Mouse (Mus musculus): Measurements from ENCODE around the gene Fbp2. TPM values are rescaled to one million over a fixed set of nuclear protein-coding genes. Genes with fewer than 3 reads are reported as not detected.
"Not testable (repeated sequence)": the region's sequence is repeated elsewhere in the genome, so short reads cannot be mapped to it uniquely, and the experiment has no call there.

Fbp2 gene
- polyA plus RNA-seq, 1 experiment from 2014 or later: not detected

DNA sequence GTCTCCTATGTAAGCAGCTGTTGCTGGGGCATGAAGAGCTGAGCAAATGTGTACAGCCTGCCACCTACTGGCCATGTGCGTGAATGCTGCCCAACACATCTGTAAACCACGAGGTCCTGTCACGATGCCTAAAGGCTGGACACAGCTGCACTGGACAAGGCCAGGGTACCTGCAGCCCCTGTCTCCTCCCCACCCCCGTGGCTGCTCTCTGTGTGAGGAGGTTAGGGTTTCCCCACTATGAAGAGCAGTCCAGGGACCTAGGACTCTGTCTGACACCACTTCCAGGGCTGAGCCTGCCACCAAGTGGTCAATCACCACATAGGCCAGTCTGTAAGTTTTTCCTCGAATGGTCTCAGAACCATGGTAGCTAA, 1.9 kb downstream of the Fbp2 start:
- ATAC-seq (ENCODE audit: insufficient read depth, low FRiP score, low TSS enrichment): peak; percentile 90
- H3K9ac ChIP-seq (ENCODE audit: low read length): peak overlapping the region; percentile 36; the same call in 1 of the 2 replicates

DNA sequence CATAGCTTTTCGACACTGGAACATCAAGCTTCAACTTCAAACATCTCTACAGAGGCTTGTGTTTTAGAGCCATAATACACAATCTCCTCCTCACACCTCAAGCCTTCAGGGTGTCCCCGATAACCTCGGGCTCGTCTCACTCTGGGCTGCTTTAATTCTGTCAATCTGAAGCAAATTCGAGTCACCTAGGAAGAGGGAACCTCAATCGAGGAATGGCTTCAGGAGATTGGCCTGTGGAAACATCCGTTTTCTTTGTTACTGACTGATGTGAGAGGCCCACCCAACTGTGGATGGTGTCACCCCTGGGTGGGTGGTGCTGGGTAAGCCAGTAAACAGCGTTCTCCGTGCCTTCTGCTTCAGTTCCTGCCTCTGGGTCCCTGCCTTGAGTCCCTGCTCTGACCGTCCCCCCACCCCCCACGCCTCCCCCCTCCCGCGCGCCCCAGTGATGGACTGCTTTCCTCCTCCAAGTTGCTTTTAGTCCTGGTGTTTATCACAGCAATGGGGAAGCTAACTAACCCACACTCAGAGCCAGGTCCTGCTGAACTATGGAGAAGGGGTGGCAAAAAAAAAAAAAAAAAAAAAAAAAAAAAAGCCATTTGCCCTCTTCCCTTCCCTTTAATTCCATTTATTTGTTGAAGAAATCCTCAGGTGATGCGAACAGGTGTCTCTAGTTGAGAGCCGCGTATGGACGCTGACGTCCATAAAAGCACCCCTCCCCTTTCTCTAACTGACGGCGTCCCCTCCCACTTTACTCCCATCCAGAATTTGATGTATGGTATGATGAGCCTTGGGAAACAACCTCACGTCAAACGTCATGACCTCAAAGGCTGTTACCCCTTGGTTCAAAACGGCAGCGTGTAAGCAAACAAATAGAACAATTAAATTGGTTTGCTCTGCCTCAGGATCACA, 2.6 kb downstream of the Fbp2 start:
- H3K4me2 ChIP-seq (ENCODE audit: low read depth): peak overlapping the region; percentile 45
- H3K36me3 ChIP-seq (ENCODE audit: control insufficient read depth, insufficient read depth, low read length): no peaks in the 10 kb centered on the region
- H3K4me1 ChIP-seq (ENCODE audit: control insufficient read depth, insufficient read depth, low read length): no peaks in the 10 kb centered on the region
- peak overlapping the region; percentile 22; the same call in 1 of the 2 replicates for H3K4me3 ChIP-seq (ENCODE audit: low read depth, low read length)
- no peak overlapping the region for H3K27ac ChIP-seq (ENCODE audit: low read depth, low read length)
- no peak for DNase-seq (ENCODE audit: low spot score)
- 0 out of 2 replicates have a peak, but pooled peaks have one; percentile 20 for ATAC-seq (ENCODE audit: insufficient read depth, low FRiP score, low TSS enrichment)
- WGBS: 31% methylated on average over 25 of the region's 25 CpGs
- 0 out of 2 replicates have a peak overlapping the region, but pooled peaks have one; percentile 36 for H3K9ac ChIP-seq (ENCODE audit: low read length)
- H3K9me3 ChIP-seq (ENCODE audit: control insufficient read depth, low read length): no peaks in the 10 kb centered on the region
- H3K27me3 ChIP-seq (ENCODE audit: control insufficient read depth, insufficient read depth, low read length): no peaks in the 10 kb centered on the region

More for the DNA sequence above, 1.9 kb downstream of the Fbp2 start:
- no peaks in the 10 kb centered on the region for H3K4me1 ChIP-seq (ENCODE audit: control insufficient read depth, insufficient read depth, low read length)
- 4% methylated on average over 5 of the region's 5 CpGs for WGBS
- peak overlapping the region; percentile 22; the same call in 1 of the 2 replicates for H3K4me3 ChIP-seq (ENCODE audit: low read depth, low read length)
- H3K4me2 ChIP-seq (ENCODE audit: low read depth): peak overlapping the region; percentile 45
- no peak overlapping the region for H3K27ac ChIP-seq (ENCODE audit: low read depth, low read length)
- H3K27me3 ChIP-seq (ENCODE audit: control insufficient read depth, insufficient read depth, low read length): no peaks in the 10 kb centered on the region
- H3K9me3 ChIP-seq (ENCODE audit: control insufficient read depth, low read length): no peaks in the 10 kb centered on the region
- peak; percentile 89 for DNase-seq (ENCODE audit: low spot score)
- H3K36me3 ChIP-seq (ENCODE audit: control insufficient read depth, insufficient read depth, low read length): no peaks in the 10 kb centered on the region

DNA sequence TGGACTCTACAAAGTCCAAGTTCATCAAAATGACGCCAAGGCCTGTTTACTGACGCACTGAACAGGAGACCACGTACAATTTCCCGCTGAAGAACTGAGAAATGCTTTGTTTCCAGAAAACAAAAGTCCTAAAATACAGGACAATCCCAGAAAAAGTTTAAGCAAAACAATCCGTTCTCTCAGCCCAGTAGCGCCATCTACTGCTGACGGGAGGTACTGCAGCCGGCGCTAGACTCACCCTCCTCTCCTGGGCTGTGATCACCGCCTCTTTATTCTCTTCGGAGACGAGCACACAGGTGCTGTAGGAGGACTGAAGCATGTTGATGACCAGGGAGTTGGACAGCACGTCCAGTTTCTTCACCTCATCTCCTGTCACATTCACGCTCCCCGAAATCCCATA, 3.6 kb downstream of the Fbp2 start:
- DNase-seq (ENCODE audit: low spot score) (peak; percentile 72), ATAC-seq (ENCODE audit: insufficient read depth, low FRiP score, low TSS enrichment) (no peak)
- WGBS: 5% methylated on average over 15 of the region's 15 CpGs
- H3K4me2 ChIP-seq (ENCODE audit: low read depth): no peak overlapping the region
- H3K9ac ChIP-seq (ENCODE audit: low read length): no peak overlapping the region
- no peaks in the 10 kb centered on the region for H3K27me3 ChIP-seq (ENCODE audit: control insufficient read depth, insufficient read depth, low read length)
- H3K27ac ChIP-seq (ENCODE audit: low read depth, low read length): no peak overlapping the region
- H3K36me3 ChIP-seq (ENCODE audit: control insufficient read depth, insufficient read depth, low read length): no peaks in the 10 kb centered on the region
- H3K9me3 ChIP-seq (ENCODE audit: control insufficient read depth, low read length): no peaks in the 10 kb centered on the region
- no peaks in the 10 kb centered on the region for H3K4me1 ChIP-seq (ENCODE audit: control insufficient read depth, insufficient read depth, low read length)
- no peak overlapping the region for H3K4me3 ChIP-seq (ENCODE audit: low read depth, low read length)

- Histone ChIP-seq H3K27me3 (ENCODE audit: control insufficient read depth, insufficient read depth, low read length) (no peaks in the 10 kb centered on the region), H3K27ac (ENCODE audit: low read depth, low read length) (no peak overlapping the region), H3K4me3 (ENCODE audit: low read depth, low read length) (no peak overlapping the region), H3K9ac (ENCODE audit: low read length) (no peak overlapping the region), H3K4me1 (ENCODE audit: control insufficient read depth, insufficient read depth, low read length) (no peaks in the 10 kb centered on the region), H3K9me3 (ENCODE audit: control insufficient read depth, low read length) (no peaks in the 10 kb centered on the region), H3K36me3 (ENCODE audit: control insufficient read depth, insufficient read depth, low read length) (no peaks in the 10 kb centered on the region), H3K4me2 (ENCODE audit: low read depth) (no peak overlapping the region)
- WGBS: 42% methylated on average over 4 of the region's 4 CpGs
- no peak for ATAC-seq (ENCODE audit: insufficient read depth, low FRiP score, low TSS enrichment)
- DNase-seq (ENCODE audit: low spot score): no peak
These were observed 24.9 kb downstream of the Fbp2 start for GRCm38 (mm10) chr13:62833341-62833740.

DNA sequence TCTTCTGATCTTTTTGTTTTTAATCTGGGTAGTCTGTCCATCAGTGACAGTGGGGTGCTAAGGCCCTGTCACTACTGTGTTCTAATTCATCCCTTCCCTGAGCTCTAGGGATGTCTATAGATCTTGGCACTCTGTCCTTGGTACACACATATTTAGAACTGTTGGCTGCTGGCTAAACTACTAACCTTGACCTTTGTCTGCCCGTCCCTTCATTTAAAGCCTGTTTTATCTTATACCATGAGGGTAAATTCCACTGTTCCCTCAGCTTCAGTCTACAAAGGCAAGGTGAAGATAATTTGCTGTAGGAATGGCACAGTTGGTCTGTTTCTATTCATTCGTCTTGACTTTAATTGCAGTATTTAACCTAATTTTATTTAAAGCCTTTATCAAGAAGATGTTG, 26.0 kb downstream of the Fbp2 start:
- Histone ChIP-seq H3K27me3 (ENCODE audit: control insufficient read depth, insufficient read depth, low read length) (no peaks in the 10 kb centered on the region), H3K36me3 (ENCODE audit: control insufficient read depth, insufficient read depth, low read length) (no peaks in the 10 kb centered on the region), H3K4me2 (ENCODE audit: low read depth) (no peak overlapping the region), H3K9me3 (ENCODE audit: control insufficient read depth, low read length) (no peaks in the 10 kb centered on the region), H3K4me3 (ENCODE audit: low read depth, low read length) (no peak overlapping the region), H3K27ac (ENCODE audit: low read depth, low read length) (no peak overlapping the region), H3K9ac (ENCODE audit: low read length) (no peak overlapping the region), H3K4me1 (ENCODE audit: control insufficient read depth, insufficient read depth, low read length) (no peaks in the 10 kb centered on the region)
- ATAC-seq (ENCODE audit: insufficient read depth, low FRiP score, low TSS enrichment) (no peak), DNase-seq (ENCODE audit: low spot score) (no peak)
- 87% methylated on average over 2 of the region's 2 CpGs for WGBS

DNA sequence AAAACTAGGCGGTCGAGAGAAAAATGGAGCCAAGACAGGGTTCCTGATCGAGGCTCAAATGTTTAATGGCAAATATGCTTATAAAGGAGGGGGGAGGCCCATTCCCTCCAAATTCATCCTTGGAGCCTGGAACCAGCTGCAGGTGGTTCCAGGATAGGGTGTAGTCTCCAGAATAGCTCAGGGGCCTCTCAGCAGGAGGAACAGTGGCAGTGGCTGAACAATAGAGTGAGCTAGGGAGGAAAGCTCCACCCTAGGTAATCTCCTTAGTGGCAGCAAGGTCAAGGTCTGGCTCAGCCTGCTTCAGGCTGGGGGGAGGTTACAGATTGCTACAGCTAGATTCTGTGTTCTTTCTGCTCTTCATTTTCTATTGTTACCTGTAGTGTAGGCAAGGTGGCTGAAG, 42.5 kb downstream of the Fbp2 start:
- not testable (repeated sequence) for H3K9ac ChIP-seq (ENCODE audit: low read length); H3K4me2 ChIP-seq (ENCODE audit: low read depth); H3K27me3 ChIP-seq (ENCODE audit: control insufficient read depth, insufficient read depth, low read length); ATAC-seq (ENCODE audit: insufficient read depth, low FRiP score, low TSS enrichment); H3K9me3 ChIP-seq (ENCODE audit: control insufficient read depth, low read length); H3K4me1 ChIP-seq (ENCODE audit: control insufficient read depth, insufficient read depth, low read length); H3K36me3 ChIP-seq (ENCODE audit: control insufficient read depth, insufficient read depth, low read length); DNase-seq (ENCODE audit: low spot score); H3K27ac ChIP-seq (ENCODE audit: low read depth, low read length); H3K4me3 ChIP-seq (ENCODE audit: low read depth, low read length)
- WGBS: 85% methylated on average over 3 of the region's 3 CpGs

- ATAC-seq (ENCODE audit: insufficient read depth, low FRiP score, low TSS enrichment) (no peak), DNase-seq (ENCODE audit: low spot score) (peak; percentile 13)
- 11% methylated on average over 28 of the region's 32 CpGs for WGBS
- Histone ChIP-seq H3K36me3 (ENCODE audit: control insufficient read depth, insufficient read depth, low read length) (no peaks in the 10 kb centered on the region), H3K9me3 (ENCODE audit: control insufficient read depth, low read length) (no peaks in the 10 kb centered on the region), H3K4me2 (ENCODE audit: low read depth) (peak overlapping the region; percentile 51), H3K4me1 (ENCODE audit: control insufficient read depth, insufficient read depth, low read length) (no peaks in the 10 kb centered on the region), H3K4me3 (ENCODE audit: low read depth, low read length) (peak overlapping the region; percentile 31), H3K27me3 (ENCODE audit: control insufficient read depth, insufficient read depth, low read length) (no peaks in the 10 kb centered on the region), H3K27ac (ENCODE audit: low read depth, low read length) (no peak overlapping the region), H3K9ac (ENCODE audit: low read length) (no peak overlapping the region)
These were observed 45.5 kb downstream of the Fbp2 start for GRCm38 (mm10) chr13:62812713-62813112.

DNA sequence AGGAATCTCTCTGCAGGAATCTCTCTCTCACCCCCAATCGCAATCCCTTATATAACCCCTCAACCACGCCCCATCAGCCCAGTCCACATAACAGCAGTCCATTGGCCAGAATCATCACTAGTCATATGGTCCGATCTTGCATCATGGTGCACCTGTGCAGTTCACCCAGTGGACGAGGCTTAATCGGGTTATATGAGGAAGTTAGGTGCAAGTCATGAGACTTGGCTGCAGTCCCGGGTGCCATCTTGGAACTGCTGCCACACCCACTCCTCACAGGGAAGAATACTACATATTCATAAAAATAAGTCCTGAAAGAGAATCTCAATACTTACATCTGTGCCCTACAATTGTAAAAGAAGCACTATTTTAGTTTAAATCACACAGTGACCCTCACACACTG, 50.2 kb downstream of the Fbp2 start:
- not testable (repeated sequence) for H3K4me1 ChIP-seq (ENCODE audit: control insufficient read depth, insufficient read depth, low read length); H3K9me3 ChIP-seq (ENCODE audit: control insufficient read depth, low read length); DNase-seq (ENCODE audit: low spot score); H3K27me3 ChIP-seq (ENCODE audit: control insufficient read depth, insufficient read depth, low read length); ATAC-seq (ENCODE audit: insufficient read depth, low FRiP score, low TSS enrichment); H3K36me3 ChIP-seq (ENCODE audit: control insufficient read depth, insufficient read depth, low read length); H3K4me3 ChIP-seq (ENCODE audit: low read depth, low read length); H3K4me2 ChIP-seq (ENCODE audit: low read depth); H3K27ac ChIP-seq (ENCODE audit: low read depth, low read length); H3K9ac ChIP-seq (ENCODE audit: low read length)
- 93% methylated on average over 6 of the region's 6 CpGs for WGBS

Measured in neural tube, embryonic 11.5 days (tissue).